Mouse (Mus musculus): ENCODE data around the gene Phc3. TPM values are rescaled to one million over a fixed set of nuclear protein-coding genes. Genes with fewer than 3 reads are reported as not detected.
"Not testable (repeated sequence)": the region's sequence is repeated elsewhere in the genome, so short reads cannot be mapped to it uniquely, and the experiment has no call there.

Phc3 gene
- polyA plus RNA-seq, 1 experiment: 4.8 TPM

GRCm38 (mm10) chr3:30860705-30861104 is 108.5 kb downstream of the Phc3 start:
- Histone ChIP-seq H3ac (ENCODE audit: control insufficient read depth, insufficient read length) (no peak overlapping the region), H3K79me2 (ENCODE audit: control insufficient read depth, insufficient read depth) (no peaks in the 10 kb centered on the region), H3K4me2 (ENCODE audit: low read depth) (no peak overlapping the region), H3K4me3 (no peak overlapping the region), H3K27me3 (ENCODE audit: control insufficient read depth, insufficient read depth, insufficient read length) (peaks cover 8% of the 10 kb centered on the region), H3K36me3 (ENCODE audit: control insufficient read depth, insufficient read depth) (no peaks in the 10 kb centered on the region)
- no peak for TF ChIP-seq TCF12 (IDR thresholded peaks at IDR 0.05; ENCODE audit: insufficient read depth, poor library complexity, severe bottlenecking)
- no peak for TF ChIP-seq TCF3 (IDR thresholded peaks at IDR 0.05; ENCODE audit: insufficient read length, low read depth)
- TF ChIP-seq MYOD1 (IDR thresholded peaks at IDR 0.05; ENCODE audit: control insufficient read depth in 1 of 3, insufficient read length in 2 of 3, low read depth in 2 of 3): no peak
- TF ChIP-seq MYOG (IDR thresholded peaks at IDR 0.05; ENCODE audit: control insufficient read depth in 1 of 3, insufficient read depth in 1 of 3, insufficient read length in 2 of 3, low read depth in 2 of 3): no peak
- no peak for TF ChIP-seq CEBPB (IDR thresholded peaks at IDR 0.05; ENCODE audit: insufficient read depth, poor library complexity, severe bottlenecking)
- no peak for TF ChIP-seq REST (IDR thresholded peaks at IDR 0.05; ENCODE audit: insufficient read depth, insufficient read length)
- TF ChIP-seq MAX (IDR thresholded peaks at IDR 0.05; ENCODE audit: low read depth): no peak
- no peak for TF ChIP-seq POLR2A (IDR thresholded peaks at IDR 0.05; ENCODE audit: insufficient read length, low read depth)
- no peak for TF ChIP-seq POLR2AphosphoS2 (IDR thresholded peaks at IDR 0.05; ENCODE audit: insufficient read length, low read depth)
- TF ChIP-seq USF1 (IDR thresholded peaks at IDR 0.05; ENCODE audit: low read depth): no peak
- TF ChIP-seq SRF (IDR thresholded peaks at IDR 0.05; ENCODE audit: control insufficient read depth, insufficient read length, low read depth): no peak
- no peak for TF ChIP-seq E2F4 (IDR thresholded peaks at IDR 0.05; ENCODE audit: insufficient read depth)

DNA sequence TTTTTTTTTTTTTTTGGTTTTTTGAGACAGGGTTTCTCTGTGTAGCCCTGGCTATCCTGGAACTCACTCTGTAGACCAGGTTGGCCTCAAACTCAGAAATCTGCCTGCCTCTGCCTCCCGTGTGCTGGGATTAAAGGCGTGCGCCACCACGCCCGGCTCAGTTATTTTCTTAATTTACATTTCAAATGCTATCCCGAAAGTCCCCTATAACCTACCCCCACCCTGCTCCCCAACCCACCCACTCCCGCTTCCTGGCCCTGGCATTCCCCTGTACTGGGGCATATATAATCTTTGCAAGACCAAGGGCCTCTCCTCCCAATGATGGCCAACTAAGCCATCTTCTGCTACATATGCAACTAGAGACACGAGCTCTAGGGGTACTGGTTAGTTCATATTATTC is 109.6 kb downstream of the Phc3 start:
- not testable (repeated sequence) for H3K27me3 ChIP-seq (ENCODE audit: control insufficient read depth, insufficient read depth, insufficient read length); H3ac ChIP-seq (ENCODE audit: control insufficient read depth, insufficient read length); H3K79me2 ChIP-seq (ENCODE audit: control insufficient read depth, insufficient read depth); H3K4me2 ChIP-seq (ENCODE audit: low read depth); H3K36me3 ChIP-seq (ENCODE audit: control insufficient read depth, insufficient read depth); H3K4me3 ChIP-seq

- no peak within 1 kb of the TSS for H3ac ChIP-seq (ENCODE audit: control insufficient read depth, insufficient read length)
- H3K36me3 ChIP-seq (ENCODE audit: control insufficient read depth, insufficient read depth): no peaks in the 10 kb centered on the region
- no peaks in the 10 kb centered on the region for H3K79me2 ChIP-seq (ENCODE audit: control insufficient read depth, insufficient read depth)
- no peak for TF ChIP-seq REST (IDR thresholded peaks at IDR 0.05; ENCODE audit: insufficient read depth, insufficient read length)
- no peak for TF ChIP-seq MYOG (IDR thresholded peaks at IDR 0.05; ENCODE audit: control insufficient read depth in 1 of 3, insufficient read depth in 1 of 3, insufficient read length in 2 of 3, low read depth in 2 of 3)
- TF ChIP-seq POLR2A (IDR thresholded peaks at IDR 0.05; ENCODE audit: insufficient read length, low read depth): no peak
- TF ChIP-seq TCF12 (IDR thresholded peaks at IDR 0.05; ENCODE audit: insufficient read depth, poor library complexity, severe bottlenecking): no peak
- TF ChIP-seq TCF3 (IDR thresholded peaks at IDR 0.05; ENCODE audit: insufficient read length, low read depth): no peak
- no peak for TF ChIP-seq MYOD1 (IDR thresholded peaks at IDR 0.05; ENCODE audit: control insufficient read depth in 1 of 3, insufficient read length in 2 of 3, low read depth in 2 of 3)
- H3K4me2 ChIP-seq (ENCODE audit: low read depth): peak within 1 kb of the TSS; percentile 2
- no peak within 1 kb of the TSS for H3K4me3 ChIP-seq
- peaks cover 20% of the 10 kb centered on the region for H3K27me3 ChIP-seq (ENCODE audit: control insufficient read depth, insufficient read depth, insufficient read length)
Measured at GRCm38 (mm10) chr3:30855604-30856458, 113.4 kb downstream of the Phc3 start, which contains the start of gene Gpr160. Gene Gpr160 (plus strand): TSS chr3:30855950.

GRCm38 (mm10) chr3:30853596-30853995 is 115.6 kb downstream of the Phc3 start:
- Histone ChIP-seq H3K79me2 (ENCODE audit: control insufficient read depth, insufficient read depth) (no peaks in the 10 kb centered on the region), H3K4me2 (ENCODE audit: low read depth) (no peak overlapping the region), H3ac (ENCODE audit: control insufficient read depth, insufficient read length) (no peak overlapping the region), H3K27me3 (ENCODE audit: control insufficient read depth, insufficient read depth, insufficient read length) (peaks cover 25% of the 10 kb centered on the region), H3K36me3 (ENCODE audit: control insufficient read depth, insufficient read depth) (no peaks in the 10 kb centered on the region), H3K4me3 (no peak overlapping the region)
- no peak for TF ChIP-seq REST (IDR thresholded peaks at IDR 0.05; ENCODE audit: insufficient read depth, insufficient read length)
- TF ChIP-seq CEBPB (IDR thresholded peaks at IDR 0.05; ENCODE audit: insufficient read depth, poor library complexity, severe bottlenecking): no peak
- TF ChIP-seq E2F4 (IDR thresholded peaks at IDR 0.05; ENCODE audit: insufficient read depth): no peak
- no peak for TF ChIP-seq SRF (IDR thresholded peaks at IDR 0.05; ENCODE audit: control insufficient read depth, insufficient read length, low read depth)
- no peak for TF ChIP-seq TCF3 (IDR thresholded peaks at IDR 0.05; ENCODE audit: insufficient read length, low read depth)
- no peak for TF ChIP-seq MYOG (IDR thresholded peaks at IDR 0.05; ENCODE audit: control insufficient read depth in 1 of 3, insufficient read depth in 1 of 3, insufficient read length in 2 of 3, low read depth in 2 of 3)
- no peak for TF ChIP-seq MAX (IDR thresholded peaks at IDR 0.05; ENCODE audit: low read depth)
- no peak for TF ChIP-seq USF1 (IDR thresholded peaks at IDR 0.05; ENCODE audit: low read depth)
- no peak for TF ChIP-seq POLR2AphosphoS2 (IDR thresholded peaks at IDR 0.05; ENCODE audit: insufficient read length, low read depth)

- Histone ChIP-seq H3K4me2 (ENCODE audit: low read depth) (no peak overlapping the region), H3K4me3 (no peak overlapping the region), H3K79me2 (ENCODE audit: control insufficient read depth, insufficient read depth) (no peaks in the 10 kb centered on the region), H3K27me3 (ENCODE audit: control insufficient read depth, insufficient read depth, insufficient read length) (peaks cover 36% of the 10 kb centered on the region), H3ac (ENCODE audit: control insufficient read depth, insufficient read length) (no peak overlapping the region), H3K36me3 (ENCODE audit: control insufficient read depth, insufficient read depth) (no peaks in the 10 kb centered on the region)
- TF ChIP-seq REST (IDR thresholded peaks at IDR 0.05; ENCODE audit: insufficient read depth, insufficient read length) (no peak), SRF (IDR thresholded peaks at IDR 0.05; ENCODE audit: control insufficient read depth, insufficient read length, low read depth) (no peak), MAX (IDR thresholded peaks at IDR 0.05; ENCODE audit: low read depth) (no peak), POLR2A (IDR thresholded peaks at IDR 0.05; ENCODE audit: insufficient read length, low read depth) (no peak), USF1 (IDR thresholded peaks at IDR 0.05; ENCODE audit: low read depth) (no peak), TCF12 (IDR thresholded peaks at IDR 0.05; ENCODE audit: insufficient read depth, poor library complexity, severe bottlenecking) (no peak), MYOD1 (IDR thresholded peaks at IDR 0.05; ENCODE audit: control insufficient read depth in 1 of 3, insufficient read length in 2 of 3, low read depth in 2 of 3) (no peak), POLR2AphosphoS2 (IDR thresholded peaks at IDR 0.05; ENCODE audit: insufficient read length, low read depth) (no peak), CEBPB (IDR thresholded peaks at IDR 0.05; ENCODE audit: insufficient read depth, poor library complexity, severe bottlenecking) (no peak), TCF3 (IDR thresholded peaks at IDR 0.05; ENCODE audit: insufficient read length, low read depth) (no peak), E2F4 (IDR thresholded peaks at IDR 0.05; ENCODE audit: insufficient read depth) (no peak), MYOG (IDR thresholded peaks at IDR 0.05; ENCODE audit: control insufficient read depth in 1 of 3, insufficient read depth in 1 of 3, insufficient read length in 2 of 3, low read depth in 2 of 3) (no peak)
Measured at GRCm38 (mm10) chr3:30851422-30851821, 117.8 kb downstream of the Phc3 start.

Measured in myocyte (in vitro differentiated cells).